25 mouse cellular contexts compared by ENCODE assay signal in the genomic region with DNA sequence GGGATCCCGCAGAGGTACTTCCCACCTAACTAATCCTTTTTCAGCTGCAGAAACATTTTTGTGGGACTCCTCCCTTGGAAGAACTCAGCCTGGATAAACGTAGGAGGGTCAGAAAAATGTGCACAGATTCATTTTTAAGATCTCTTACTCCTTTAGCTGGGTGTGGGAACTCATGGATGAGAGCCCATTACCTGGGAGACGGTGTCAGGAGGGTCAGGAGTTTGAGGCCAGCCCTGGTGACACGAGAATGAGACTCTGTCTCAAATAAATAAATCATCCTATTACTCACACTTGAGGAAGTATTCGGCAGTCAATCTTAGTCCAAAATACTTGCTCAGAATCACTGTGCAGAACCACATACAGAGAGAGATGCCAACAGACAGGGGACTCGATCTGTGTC. TPM values are rescaled to one million over a fixed set of nuclear protein-coding genes. Genes with fewer than 3 reads are reported as not detected.
"Had no signal": no experiment of that assay in that cellular context is flagged by ENCODE, and none has a peak within 500 bp of the region (broad histone marks: within the 10 kb centered on the region; RNA-seq: fewer than 3 reads in every experiment).

No protein-coding gene starts in this region.

- ATAC-seq: liver, postnatal 0 days; midbrain, embryonic 13.5 days; midbrain, embryonic 15.5 days had no signal

- H3K9ac ChIP-seq: liver, embryonic 13.5 days; liver, embryonic 15.5 days; liver, postnatal 0 days; lung, embryonic 15.5 days; midbrain, embryonic 13.5 days; midbrain, embryonic 15.5 days; neural tube, embryonic 13.5 days; neural tube, embryonic 15.5 days had no signal

- H3K4me2 ChIP-seq: liver, embryonic 13.5 days; liver, embryonic 15.5 days; midbrain, embryonic 11.5 days; midbrain, embryonic 13.5 days; midbrain, embryonic 15.5 days; neural tube, embryonic 13.5 days; neural tube, embryonic 15.5 days had no signal

- H3K27ac ChIP-seq: liver, embryonic 13.5 days; liver, embryonic 15.5 days; macrophage; midbrain, embryonic 13.5 days; midbrain, embryonic 15.5 days; neural tube, embryonic 13.5 days; neural tube, embryonic 15.5 days had no signal

- DNase-seq: liver, embryonic 13.5 days; liver, postnatal 0 days; retina, postnatal 1 day; right cerebral cortex, adult 18-20 months; right cerebral cortex, postnatal 25 days; right cerebral cortex, postnatal 4 days; spleen, adult 18-20 months; thymus, adult 18-20 months; thymus, postnatal 14 days; thymus, postnatal 4 days had no signal

- H3K9me3 ChIP-seq: liver, embryonic 13.5 days; liver, embryonic 15.5 days; lung, embryonic 15.5 days; megakaryocyte, embryonic 14.5 days; midbrain, embryonic 13.5 days; midbrain, embryonic 15.5 days; neural tube, embryonic 13.5 days; neural tube, embryonic 15.5 days had no signal

- H3K4me3 ChIP-seq: liver, embryonic 13.5 days; liver, embryonic 15.5 days; megakaryocyte, embryonic 14.5 days; midbrain, embryonic 13.5 days; midbrain, embryonic 15.5 days; neural tube, embryonic 13.5 days; neural tube, embryonic 15.5 days had no signal

- H3K36me3 ChIP-seq: liver, embryonic 13.5 days; liver, embryonic 15.5 days; lung, embryonic 15.5 days; midbrain, embryonic 13.5 days; midbrain, embryonic 15.5 days; neural tube, embryonic 13.5 days; neural tube, embryonic 15.5 days had no signal

- H3K27me3 ChIP-seq: lung, embryonic 15.5 days had no signal

RNA-seq across cellular contexts. Expression of a gene that starts 4.4 kb away (rescaled TPM):
- total RNA-seq: megakaryocyte progenitor cell, adult 5-6 weeks; midbrain, postnatal 0 days had no signal

RNA-seq across cellular contexts. Expression of a gene that starts 48.2 kb away (rescaled TPM):
- total RNA-seq: megakaryocyte progenitor cell, adult 5-6 weeks; midbrain, postnatal 0 days; monocyte, adult 5-6 weeks had no signal
- polyA plus RNA-seq: lung, embryonic 15.5 days; macrophage; midbrain, embryonic 11.5 days; midbrain, embryonic 15.5 days; neural tube, embryonic 11.5 days; neural tube, embryonic 13.5 days; neural tube, embryonic 15.5 days; small intestine, adult 2 months; stomach, embryonic 14.5 days had no signal
